Mouse (Mus musculus): ENCODE measurements at regions not wholly inside any gene's neighbourhood (a gene's known extent, or its start where the extent isn't known, plus 50 kb on each side); places are given as distances from the start of the nearest gene placed in this dataset.

DNA sequence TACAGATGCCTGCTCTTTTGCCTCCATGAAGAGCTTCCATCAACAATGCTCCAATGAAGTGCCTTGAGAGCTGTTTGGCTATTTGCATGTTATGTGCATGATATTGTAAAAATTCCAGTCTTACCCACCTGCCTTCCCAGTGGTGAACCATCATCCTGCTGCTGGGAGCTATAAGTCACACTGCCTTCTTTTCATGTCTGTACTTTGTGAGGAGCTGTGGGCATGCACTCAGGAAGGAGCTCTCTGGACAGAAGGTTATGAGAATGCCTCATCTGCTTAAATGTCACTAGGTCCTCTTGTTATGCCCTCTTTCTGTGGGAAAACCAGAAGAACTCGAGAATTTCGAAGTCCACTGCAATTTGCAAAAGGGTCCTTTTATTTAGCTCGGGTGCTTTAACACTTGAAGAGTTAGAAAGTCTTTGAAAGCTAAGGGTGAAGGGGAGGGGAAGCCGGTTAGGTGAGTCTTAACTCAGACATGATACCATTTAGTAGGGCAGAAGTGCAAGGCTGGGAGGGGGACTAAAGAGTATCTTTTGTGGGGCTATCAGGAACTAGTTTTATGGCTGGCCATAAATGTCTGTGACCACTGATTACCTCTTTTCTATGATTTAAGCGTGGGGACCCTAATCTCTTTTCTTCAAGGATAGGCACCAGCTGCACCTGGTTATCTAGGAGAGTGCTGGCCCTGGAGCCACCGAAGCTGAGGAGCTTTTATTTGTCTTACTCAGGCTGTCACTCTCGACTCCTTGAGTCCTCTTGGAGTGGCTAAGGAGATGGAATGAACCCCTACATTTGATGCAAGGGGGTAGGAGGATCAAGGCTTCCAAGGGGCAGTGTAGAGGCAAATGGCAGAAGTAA lies 144.8 kb downstream of the Csl start:
- intact Hi-C loops (cut with DNase I), result loop anchor here (1.0 to 5.0 kb wide), 4 partner anchors 36 to 517 kb away; partner anchors contain the start of gene Dusp6
- no peak for DNase-seq

DNA sequence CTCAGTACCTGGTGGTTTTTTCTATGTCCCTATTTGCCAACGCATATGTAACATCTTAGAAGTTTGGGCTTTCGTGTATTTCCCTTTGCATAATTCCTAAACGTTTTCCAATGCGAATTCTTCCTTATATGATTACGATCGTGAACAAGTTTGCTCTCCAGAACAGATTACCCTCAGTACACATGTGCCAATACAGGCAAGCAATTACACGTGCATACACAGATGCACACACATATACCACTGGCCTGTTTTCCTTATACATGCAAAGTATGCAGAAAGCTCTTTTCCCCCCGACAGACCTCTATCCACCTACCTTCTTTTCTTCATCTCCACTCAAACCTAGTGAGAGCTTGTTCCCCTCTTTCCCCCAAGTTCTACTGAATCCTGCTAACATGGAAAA lies 144.1 kb downstream of the Csl start:
- DNase-seq, result no peak
- intact Hi-C loops (cut with DNase I), result loop anchor here (1.0 to 5.0 kb wide), 4 partner anchors 37 to 518 kb away; partner anchors contain the start of gene Dusp6

DNA sequence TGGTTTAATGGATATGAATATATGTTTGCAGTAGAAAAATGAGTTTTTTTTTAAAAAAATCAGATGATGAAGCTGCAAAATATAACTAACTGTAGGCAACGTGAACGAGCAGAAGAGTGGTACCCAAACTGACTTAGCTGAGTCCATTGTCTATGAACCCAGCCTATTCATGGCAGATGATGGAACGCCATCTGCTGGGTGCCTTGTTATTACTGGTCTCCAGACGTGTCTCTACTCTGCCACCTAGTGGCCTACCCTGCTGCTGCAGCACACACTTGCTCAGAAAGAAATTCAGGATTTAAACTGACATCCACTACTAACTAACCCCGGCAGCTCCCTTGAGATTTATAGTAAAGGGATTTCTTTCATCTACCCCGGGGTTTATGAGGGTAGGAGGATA lies 143.7 kb downstream of the Csl start:
- peak; percentile 81 to 92 for DNase-seq
- intact Hi-C loops (cut with DNase I), result loop anchor here (1.0 to 5.0 kb wide), 4 partner anchors 37 to 518 kb away; partner anchors contain the start of gene Dusp6

DNA sequence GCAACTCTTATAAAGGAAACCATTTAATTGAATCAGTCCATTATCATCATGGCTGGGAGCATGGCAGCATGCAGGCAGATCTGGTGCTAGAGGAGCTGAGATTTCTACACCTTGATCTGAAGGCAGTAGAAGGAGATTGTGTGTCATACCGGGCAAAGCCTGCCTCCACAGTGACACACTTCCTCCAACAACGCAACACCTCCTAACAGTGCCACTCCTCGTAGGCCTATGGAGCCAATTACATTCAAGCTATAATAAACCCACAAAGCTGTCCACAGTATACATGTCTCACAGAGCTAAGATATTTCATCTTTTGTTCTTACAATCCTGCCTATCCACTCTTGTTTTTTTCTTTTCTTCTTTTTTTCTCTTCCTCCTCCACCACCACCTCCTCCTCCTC lies 141.8 kb downstream of the Csl start:
- DNase-seq, result no peak
- intact Hi-C loops (cut with DNase I), result loop anchor here (5.0 kb wide), 2 partner anchors 355 to 520 kb away; partner anchors contain the start of gene Dusp6

DNA sequence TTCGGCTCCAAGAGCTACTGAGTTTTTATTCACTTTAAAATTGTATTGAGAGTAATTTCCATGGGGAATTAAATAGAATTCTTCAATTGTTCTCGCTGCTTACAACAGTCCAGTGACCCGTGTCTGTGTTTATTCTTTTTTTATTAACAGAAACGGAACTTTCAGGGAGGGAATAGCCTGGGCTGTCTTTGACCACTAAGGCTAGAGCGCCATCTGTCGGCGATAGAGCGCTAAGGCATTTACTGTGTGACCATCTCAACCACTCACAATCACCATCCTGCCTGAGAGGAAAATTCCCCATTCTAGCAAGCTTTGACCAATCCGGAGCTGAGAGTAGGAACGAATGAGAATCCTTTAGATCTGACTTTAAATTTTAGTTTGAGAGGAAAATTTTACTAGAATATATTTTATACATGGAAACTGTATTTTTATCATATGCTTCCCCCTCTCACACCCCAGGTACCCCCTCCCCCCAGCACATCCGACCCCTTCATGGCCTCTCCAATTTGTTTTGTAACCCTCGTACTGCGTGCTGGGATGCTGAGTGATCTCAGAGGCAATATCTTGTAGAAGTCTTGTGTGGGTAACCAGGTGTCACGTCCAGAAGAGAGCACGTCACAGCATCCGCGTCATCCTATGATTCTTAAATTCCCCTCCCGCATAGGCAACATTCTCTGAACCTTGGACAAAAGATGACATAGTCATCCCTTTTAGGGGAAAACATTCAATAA lies 139.9 kb downstream of the Csl start:
- intact Hi-C loops (cut with DNase I), result loop anchor here (5.0 kb wide), 2 partner anchors 357 to 522 kb away; partner anchors contain the start of gene Dusp6
- DNase-seq, result peak; percentile 77 to 83

DNA sequence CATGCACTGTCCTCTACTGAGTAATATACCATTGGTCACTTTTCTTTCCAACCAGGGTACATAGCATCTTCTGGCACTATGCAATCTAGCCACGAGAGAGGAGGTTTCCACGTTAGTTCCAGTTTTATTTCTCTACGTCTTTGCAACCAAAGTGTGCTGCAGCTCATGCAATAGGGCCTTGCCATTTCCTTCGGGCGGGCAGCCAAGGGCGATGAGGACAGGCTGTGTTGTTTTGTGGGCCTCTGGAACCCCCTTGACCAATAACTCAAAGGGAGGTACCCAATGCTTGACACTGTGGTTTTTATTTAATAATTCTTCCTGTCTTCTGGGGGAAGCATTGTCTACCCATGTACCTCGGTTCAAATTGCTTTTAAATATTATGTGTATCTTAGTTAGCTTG lies 139.0 kb downstream of the Csl start:
- intact Hi-C loops (cut with DNase I), result no loop called here
- no peak for DNase-seq

DNA sequence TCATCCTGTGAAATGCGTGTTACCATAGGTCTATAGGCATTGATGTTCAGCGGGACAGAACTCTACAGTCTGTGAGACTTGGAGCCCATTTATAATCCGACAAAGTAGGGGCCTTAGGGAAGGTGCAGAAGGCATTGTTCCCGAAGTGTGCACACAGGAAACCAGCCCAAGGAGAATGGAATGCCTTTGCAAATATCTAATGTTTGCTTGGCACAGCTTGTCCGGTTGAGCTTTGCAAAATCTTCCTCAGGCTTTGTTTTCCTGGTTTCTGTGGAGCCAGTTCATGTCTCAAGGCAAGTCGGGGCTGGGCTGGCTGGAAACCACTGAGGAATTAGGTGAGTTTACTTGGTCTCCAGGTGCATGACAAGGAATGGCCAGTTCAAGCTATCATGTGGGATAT lies 132.1 kb downstream of the Csl start:
- intact Hi-C loops (cut with DNase I), result no loop called here
- no peak for DNase-seq

DNA sequence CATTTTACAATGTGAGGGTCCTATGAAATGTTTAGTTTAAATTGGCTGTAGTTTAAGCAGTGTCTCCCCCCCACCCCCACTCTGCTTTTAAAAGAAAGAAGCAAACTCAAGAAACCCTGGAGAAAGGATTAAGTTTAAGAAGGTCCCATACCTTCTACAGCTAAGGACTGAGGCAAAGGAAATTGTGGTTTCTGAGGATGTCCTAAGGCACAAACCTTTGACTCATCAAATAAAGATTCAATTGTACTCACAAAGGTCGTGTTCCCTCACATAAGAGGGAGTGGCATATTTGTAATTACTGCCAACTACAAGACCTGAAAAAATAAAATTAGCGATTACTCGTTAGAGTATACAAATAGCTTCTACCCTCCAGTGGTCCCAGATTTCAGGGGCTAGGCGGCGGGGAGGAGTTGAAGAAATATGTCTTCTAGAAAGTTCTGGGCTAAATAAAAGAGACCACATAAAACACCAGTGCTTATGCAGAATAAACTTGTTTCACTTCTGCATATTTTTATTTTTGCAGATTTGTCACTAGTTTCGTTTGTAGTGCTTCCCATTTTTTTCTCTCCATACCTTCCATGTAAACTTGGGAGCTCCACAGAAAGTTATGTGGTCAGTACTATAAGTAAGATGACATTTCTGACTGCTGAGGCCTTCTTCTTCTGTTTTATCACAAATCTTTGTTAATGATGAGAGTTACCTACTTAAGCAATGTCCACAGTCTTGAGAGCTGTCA lies 127.0 kb downstream of the Csl start:
- intact Hi-C loops (cut with DNase I), result no loop called here
- DNase-seq, result no peak

DNA sequence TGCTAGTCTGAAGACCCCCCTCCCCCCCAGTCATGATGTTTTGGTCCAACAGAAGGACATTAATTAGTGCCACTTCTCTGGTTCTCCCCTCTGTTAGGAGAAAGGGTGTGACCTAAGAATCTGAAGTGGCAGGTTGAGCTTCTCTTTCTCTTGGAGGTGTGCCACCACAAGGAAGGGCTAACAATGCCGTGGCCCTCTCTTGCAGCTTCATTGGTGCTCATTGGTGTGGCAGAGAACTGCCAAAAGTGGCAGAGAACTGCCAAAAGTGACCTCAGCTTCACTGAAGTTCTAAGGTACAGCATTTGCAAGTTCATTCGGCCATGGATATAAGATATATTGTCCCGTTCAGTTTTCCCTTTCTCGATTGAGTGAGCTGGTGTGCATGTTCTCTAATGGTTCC lies 123.7 kb downstream of the Csl start:
- DNase-seq, result no peak

DNA sequence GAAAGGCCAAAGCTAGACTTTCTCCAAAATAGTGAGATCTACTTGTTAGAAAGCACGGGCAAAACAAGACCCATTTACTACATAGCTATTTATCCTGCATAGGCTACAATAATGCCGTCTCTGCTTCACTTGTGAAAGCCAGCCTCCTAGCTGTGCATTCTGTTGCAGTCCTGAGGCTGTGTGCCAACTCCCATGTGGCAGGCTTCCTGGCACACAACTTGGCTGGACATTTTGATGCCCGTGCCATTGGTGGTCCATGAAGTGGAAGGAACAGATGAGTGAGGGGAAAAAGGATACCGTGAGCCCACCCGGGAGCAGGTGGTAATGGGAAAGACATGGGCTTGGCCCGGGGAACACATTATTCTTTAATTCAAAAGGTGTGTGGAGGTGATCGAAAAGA lies 120.4 kb downstream of the Csl start:
- no peak for DNase-seq
- intact Hi-C loops (cut with DNase I), result no loop called here

More for the DNA sequence above, 123.7 kb downstream of the Csl start:
- intact Hi-C loops (cut with DNase I), result no loop called here

DNA sequence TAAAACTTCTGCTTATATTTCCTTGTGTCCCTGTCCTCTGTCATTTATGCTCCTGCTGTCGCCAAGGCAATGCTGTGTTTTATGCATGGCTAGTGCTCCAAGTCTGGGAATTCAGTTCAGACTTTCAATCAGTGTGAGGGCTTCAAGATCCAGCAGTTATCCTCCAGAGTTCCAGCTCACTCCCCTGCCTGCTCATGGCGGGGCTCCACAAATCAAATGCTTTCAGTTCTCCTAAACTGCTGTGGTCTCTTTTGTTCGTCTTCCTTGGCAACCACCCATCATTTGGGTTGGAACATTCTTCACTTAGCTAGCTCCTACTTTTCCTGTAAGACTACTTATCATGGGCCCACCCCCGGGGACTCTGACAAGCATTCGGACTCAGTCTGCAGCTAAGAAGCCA lies 120.0 kb downstream of the Csl start:
- intact Hi-C loops (cut with DNase I), result no loop called here
- peak in 1 of 2 experiments; percentile 9 for DNase-seq

DNA sequence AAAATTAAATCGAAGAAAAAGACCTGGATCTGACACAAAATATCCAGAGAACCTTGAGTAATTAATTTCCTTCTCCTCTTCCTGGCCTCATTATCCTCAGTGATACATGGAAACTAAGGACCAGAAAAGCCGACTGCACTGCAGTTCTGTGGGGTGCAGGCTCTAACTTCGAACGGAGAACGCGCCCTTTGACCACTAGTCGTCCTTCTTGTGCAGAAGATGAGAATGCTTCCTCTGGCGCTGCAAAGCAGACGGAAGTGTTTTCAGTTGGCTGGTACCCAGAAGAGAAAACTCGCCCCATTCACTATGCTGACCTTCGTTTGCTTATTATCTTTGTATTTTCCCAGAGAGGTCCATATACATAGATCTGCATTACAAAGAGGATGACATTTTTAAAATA lies 117.7 kb downstream of the Csl start:
- peak; percentile 67 to 79 for DNase-seq
- intact Hi-C loops (cut with DNase I), result loop anchor here (1.0 to 10.0 kb wide), 6 partner anchors 103 to 836 kb away; no protein-coding TSS in a partner anchor

DNA sequence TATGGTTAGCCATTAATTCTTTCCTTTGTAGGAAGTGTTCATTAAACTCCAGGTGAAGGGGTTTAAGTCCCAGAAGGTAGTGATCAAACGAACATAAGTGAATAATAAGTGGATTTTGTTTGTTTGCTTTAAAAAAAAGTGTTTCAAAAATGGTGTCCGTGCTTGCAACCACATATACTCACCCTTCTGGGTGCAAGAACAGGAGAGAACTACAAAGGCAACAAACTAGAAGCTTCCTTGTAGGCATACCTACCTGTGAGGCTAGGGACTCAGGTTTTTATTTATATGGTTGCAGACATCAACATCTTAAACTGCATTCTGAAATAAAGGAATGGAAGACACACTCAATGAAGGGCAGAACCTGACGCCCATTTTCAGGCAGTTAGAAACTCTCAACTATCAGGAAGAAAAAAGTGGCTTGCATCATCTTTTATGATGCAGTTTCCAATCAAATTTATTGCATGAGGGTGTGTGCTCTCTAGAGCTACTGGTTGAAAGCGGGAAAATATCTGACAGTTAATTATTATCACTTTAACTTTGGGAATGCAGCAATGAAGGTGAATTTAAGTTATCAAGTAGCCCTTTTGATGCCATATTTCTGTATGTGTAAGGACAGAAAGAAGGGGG lies 117.1 kb downstream of the Csl start:
- no peak for DNase-seq
- intact Hi-C loops (cut with DNase I), result loop anchor here (2.0 to 10.0 kb wide), 4 partner anchors 102 to 835 kb away; no protein-coding TSS in a partner anchor

DNA sequence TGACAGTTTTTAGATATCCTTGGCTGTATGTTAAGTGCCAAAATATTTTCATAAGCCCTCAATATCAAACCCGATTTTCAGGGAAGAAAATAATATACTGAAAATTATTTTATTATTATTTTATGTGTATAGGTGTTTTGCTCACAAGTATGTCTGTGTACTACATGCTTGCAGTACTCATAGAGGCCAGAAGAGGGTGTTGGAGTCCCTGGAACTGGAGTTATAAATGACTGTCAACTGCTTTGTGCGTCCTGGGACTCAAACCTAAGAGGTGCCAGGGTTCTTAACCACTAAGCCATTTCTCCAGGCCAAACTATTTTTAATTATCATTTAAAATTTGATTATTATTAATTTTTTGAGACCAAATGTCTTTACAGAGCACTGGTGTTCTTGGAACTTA lies 114.5 kb downstream of the Csl start:
- intact Hi-C loops (cut with DNase I), result loop anchor here (5.0 to 10.0 kb wide), 4 partner anchors 37 to 832 kb away; no protein-coding TSS in a partner anchor
- DNase-seq, result no peak

DNA sequence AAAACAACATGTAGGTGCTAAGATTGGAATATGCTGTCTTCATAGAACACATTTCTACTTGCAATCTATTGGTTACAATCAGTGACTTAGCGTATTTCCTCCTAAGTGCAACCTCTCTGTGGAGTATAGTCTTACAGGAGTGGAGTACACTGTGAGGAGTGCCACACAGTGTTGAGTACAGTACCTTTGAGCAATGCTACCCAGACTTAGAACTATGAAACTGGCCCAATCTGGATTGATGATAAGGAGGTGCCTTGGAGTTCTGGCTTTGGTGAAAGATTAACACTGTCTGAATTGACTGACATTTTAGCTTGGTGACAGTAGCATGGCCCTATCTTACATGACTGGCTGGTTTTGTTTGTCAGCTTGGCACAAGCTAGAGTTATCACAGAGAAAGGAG lies 107.4 kb downstream of the Csl start:
- intact Hi-C loops (cut with DNase I), result no loop called here
- no peak for DNase-seq

DNA sequence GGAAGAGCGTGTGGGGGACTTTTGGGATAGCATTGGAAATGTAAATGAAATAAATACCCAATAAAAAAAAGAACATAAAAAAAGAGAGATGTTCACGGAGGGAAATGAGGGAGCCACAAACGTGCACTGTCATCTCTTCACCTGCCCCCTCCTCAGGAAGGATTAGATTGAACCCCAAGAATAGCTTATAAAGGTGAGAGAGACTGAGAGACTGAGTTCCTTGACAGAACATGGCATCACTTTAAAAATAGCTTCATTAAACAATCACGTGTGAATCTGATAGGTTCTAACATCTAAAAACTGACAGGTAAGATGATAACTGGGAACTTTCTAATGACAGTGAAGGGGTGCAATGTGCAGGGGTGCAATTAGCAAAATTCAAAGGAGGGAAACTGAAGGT lies 105.2 kb downstream of the Csl start:
- intact Hi-C loops (cut with DNase I), result no loop called here
- DNase-seq, result no peak

DNA sequence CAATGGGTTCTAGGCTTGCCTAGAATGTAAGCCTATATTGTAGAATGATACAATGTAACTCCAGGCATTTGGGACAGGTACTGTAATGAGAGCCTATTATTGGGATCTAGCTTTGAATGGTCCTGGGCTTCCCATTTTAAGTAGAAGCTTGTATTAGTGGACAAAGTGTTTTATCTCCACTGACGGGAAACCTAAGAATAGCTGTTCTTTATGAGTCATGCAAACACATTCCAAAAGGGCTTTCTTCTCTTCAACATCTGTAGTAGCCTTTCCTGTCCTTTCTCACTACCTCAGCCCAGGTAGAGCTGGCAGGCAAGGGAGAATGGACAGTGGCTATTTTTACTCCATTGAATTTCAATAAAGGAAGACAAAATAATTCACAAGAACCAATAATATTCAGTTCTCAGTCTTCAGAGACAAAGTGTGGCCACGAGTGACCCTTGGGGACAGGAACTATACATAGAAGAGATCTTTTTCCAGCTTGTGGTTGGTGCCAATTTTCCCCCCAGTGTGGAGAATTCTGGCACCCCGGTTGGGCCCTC lies 82.8 kb downstream of the Csl start:
- intact Hi-C loops (cut with DNase I), result no loop called here
- DNase-seq, result no peak

DNA sequence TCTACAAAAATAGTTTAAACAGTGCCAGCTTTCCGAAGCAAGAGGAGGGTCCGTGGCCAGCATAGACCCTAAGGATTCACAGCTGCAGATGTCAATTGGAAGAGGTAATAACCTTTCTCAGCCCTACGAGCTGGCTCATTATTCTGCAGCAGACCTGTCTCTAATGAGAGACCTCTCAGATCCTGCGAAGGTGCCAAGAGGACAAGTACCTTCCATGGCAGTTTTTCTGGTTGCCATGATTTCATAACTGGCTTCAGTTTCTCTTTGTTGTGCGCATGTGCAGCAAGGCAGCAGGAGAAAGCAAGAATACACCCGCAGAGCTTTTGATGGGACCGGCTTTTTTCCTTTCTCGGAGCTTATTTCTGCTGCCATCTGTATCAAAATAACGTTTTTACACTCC lies 81.4 kb downstream of the Csl start:
- intact Hi-C loops (cut with DNase I), result no loop called here
- no peak for DNase-seq

DNA sequence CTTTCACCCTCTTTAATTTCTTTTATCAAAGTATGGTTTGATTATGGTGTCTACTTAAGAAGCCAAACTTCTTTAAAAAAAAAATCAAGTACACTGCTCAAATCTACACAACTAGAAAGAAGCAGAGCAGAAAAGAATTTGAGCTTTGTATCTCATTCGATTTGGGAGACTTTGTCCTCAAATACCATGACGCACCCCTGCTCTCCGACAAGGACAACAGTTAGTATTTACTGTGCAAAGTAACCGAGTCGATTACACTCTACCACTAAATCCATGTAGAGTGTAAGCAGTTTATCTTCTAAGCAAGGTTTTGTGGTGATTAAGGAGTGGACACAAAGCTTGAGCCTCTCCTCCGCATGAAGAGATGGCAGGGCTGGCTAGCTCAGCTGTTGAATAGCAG lies 79.6 kb downstream of the Csl start:
- no peak for DNase-seq
- intact Hi-C loops (cut with DNase I), result loop anchor here (5.0 kb wide), 1 partner anchor 33 kb away; no protein-coding TSS in a partner anchor

DNA sequence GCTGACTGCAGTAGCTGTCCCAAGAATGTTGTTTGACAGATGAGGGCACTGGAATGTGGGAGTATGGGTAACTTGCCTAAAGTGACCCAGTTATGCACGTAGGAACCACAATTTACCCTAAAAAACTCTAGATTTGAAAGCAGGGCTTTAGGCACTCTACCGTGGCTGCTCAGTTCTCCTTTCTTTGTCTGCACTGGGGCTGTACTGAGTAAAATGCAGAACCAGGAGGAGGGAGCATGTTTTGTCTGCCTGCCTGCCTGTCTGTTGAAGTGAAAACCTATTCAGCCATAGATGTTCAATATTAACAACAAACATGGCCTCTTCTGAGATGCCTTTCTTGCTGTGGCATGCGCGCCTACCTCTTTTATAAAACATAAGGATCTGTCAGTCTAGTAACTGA lies 77.5 kb downstream of the Csl start:
- intact Hi-C loops (cut with DNase I), result loop anchor here (5.0 kb wide), 1 partner anchor 35 kb away; no protein-coding TSS in a partner anchor
- no peak for DNase-seq
